Mouse (Mus musculus): ENCODE data around the gene C130073F10Rik. TPM values are rescaled to one million over a fixed set of nuclear protein-coding genes. Genes with fewer than 3 reads are reported as not detected.
"Not testable (repeated sequence)": the region's sequence is repeated elsewhere in the genome, so short reads cannot be mapped to it uniquely, and the experiment has no call there.

The C130073F10Rik gene
- not detected in 2 replicates for polyA plus RNA-seq (2012; rRNA removed)

DNA sequence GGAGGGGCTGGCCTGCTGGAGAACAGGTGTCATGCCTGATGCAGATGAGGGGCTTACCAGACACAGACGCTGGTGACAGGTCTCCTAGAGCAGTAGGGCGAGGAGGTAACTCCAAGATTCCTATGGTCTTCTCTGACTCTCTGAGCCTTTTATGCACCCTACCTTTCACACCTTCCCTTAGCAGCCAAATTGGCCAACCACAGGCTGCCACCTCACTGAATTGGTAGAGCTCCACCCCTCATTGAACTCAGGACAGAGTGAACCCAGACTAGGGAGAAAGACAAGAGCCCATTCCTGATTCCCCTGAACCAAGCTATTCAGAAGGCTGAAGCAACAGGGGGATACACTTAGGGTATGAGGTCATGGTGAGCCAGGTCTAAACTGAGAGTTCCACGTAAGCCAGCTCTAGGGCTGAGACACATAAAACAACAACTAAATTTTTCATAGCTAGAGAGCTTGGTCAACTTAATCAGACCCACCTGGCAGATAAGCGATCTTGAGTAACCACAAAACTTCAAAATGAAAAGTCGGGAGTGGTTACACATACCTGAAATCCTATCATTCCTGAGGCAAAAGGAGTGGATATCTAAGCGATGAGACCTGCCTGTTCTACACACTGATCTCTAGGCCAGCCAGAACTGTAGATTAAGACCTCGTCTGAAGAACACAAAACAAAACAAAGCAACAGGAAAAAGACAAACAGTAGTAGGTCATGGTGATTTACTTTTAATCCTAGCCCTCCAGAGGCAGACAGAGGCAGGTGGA is at the start of gene C130073F10Rik:
Gene C130073F10Rik (minus strand): TSS at position 134 of the 765 bp plus-strand sequence.
- DNase-seq (ENCODE audit: low read depth), result no peak

DNA sequence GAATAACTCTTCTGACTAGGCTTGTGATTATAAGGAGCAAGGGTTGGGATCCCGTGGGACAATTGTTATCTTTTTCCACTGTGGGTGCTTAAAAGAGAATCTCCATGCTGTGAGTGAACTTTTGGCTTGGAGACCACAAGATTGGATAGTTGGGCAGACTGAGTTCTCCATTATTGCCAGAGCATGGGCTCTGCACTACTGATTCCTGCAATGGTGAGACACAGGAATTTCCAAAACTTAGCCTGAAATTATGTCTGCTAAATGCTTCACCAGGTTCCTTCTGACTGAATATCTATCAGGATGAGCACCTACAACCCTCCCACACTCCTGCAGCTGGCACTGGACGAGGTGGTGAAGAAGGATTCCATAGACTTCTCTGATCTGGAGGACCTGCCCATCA is 46.5 kb upstream of the C130073F10Rik start, which contains the start of gene Gm12794:
Gene Gm12794 (plus strand): TSS at position 301 of the 400 bp plus-strand sequence.
- DNase-seq (ENCODE audit: low read depth), result not testable (repeated sequence)

DNA sequence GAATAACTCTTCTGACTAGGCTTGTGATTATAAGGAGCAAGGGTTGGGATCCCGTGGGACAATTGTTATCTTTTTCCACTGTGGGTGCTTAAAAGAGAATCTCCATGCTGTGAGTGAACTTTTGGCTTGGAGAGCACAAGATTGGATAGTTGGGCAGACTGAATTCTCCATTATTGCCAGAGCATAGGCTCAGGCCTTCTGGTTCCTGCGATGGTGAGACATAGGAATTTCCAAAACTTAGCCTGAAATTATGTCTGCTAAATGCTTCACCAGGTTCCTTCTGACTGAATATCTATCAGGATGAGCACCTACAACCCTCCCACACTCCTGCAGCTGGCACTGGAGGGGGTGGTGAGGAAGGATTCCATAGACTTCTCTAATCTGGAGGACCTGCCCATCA is 15.2 kb upstream of the C130073F10Rik start, which contains the start of gene Gm12800:
Gene Gm12800 (plus strand): TSS at position 301 of the 400 bp plus-strand sequence.
- DNase-seq (ENCODE audit: low read depth), result not testable (repeated sequence)

DNA sequence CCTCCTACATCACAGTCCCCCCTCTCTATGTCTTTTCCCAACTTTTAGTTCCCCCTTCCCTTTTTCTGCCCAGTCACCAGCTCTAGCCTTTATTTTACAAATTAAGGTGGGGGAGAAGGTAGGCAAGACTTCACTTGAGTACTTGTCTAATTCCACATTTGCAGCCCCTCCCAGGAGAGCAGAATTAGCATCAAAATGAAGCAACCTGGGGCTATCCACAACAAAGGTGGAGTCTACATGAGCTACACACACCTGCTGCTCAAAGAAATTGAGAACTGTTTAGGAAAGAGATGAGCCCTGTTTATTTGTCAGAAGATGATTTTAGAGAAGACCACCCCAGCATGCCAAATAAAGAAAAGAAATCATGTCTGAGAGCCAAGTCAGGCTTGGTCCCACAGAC is 4.2 kb downstream of the C130073F10Rik start:
- DNase-seq (ENCODE audit: low read depth), result no peak

DNA sequence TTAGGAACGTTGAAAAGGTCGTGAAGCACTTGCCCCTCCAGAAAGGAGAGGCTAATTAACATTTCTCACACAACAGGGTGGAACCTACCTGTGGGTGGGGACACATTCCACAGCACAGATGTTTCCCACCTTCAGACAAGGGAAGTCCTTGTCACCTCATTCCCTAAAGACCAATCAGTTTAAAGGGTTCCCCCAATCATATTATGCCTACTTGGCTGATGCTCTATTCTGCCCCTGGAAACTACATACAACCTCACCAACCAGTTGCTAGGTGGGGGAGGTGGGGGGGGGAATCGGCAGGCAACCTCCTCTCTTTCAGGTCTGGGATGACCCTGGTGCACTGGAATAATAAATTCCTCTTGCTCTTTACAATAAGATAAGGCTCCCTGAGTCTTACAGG is 9.9 kb downstream of the C130073F10Rik start:
- no peak for DNase-seq (ENCODE audit: low read depth)

DNA sequence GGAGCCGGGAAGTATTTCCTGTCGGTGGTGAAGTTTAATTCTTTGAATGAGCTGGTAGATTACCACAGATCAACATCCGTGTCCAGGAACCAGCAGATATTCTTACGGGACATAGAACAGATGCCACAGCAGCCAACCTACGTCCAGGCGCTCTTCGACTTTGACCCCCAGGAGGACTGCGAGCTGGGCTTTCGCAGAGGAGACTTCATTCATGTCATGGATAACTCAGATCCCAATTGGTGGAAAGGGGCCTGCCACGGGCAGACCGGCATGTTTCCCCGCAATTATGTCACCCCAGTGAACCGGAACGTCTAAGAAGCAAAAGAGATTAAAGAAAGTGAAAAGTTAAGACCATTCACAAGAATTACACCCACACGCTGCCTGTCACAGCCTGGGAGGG is 17.9 kb downstream of the C130073F10Rik start:
- not testable (repeated sequence) for DNase-seq (ENCODE audit: low read depth)

DNA sequence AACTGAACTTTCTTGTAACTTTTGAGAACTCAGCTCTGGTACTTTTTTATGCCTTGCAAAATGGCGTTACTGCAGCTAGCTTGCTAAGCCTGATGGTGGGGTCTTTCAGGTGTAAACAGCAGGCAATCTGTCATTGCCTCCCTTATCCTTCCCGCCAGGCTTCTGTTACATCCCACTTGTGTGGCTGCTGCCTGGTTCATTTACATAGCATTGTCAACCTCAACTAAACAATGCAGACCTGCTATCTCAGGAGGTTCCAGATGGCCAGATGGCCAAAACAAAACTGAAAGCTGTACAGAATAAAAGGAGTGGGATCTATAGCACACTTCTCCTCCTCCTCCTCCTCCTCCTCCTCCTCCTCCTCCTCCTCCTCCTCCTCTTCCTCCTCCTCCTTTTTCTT is 21.6 kb downstream of the C130073F10Rik start:
- not testable (repeated sequence) for DNase-seq (ENCODE audit: low read depth)

DNA sequence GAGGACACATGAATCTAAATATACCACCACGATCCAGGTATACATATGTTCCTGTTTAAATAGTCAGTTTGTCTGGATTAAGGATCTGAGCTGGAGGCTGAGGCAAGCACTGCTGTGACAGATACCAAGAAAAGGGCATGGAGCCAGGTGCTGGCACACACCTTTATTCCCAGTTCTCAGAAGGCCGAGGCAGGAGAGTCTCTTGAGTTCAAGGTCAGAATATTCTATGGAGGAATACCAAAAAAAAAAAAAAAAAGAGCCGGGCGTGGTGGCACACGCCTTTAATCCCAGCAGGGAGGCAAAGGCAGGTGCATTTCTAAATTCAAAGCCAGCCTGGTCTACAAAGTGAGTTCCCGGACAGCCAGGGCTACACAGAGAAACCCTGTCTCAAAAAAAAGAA is 31.3 kb downstream of the C130073F10Rik start:
- DNase-seq (ENCODE audit: low read depth), result no peak

DNA sequence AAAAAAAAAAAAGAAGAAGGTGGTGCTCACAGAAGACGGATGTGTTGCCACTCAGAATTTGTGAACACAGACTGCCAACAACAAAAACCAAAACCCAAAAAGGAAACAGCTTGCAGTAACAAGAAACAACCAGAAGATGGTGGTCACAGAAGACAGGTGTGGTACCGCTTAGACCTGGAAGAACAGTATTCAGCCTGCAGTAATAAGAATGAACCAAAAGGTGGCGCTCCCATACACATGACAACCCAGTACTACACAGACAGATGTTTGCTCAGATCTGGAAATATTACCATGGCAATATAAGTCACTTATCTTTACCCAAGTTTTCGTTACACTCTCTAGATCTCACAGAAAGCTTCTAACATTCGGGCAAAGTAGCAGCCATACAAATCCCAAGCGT is 32.7 kb downstream of the C130073F10Rik start:
- no peak for DNase-seq (ENCODE audit: low read depth)

DNA sequence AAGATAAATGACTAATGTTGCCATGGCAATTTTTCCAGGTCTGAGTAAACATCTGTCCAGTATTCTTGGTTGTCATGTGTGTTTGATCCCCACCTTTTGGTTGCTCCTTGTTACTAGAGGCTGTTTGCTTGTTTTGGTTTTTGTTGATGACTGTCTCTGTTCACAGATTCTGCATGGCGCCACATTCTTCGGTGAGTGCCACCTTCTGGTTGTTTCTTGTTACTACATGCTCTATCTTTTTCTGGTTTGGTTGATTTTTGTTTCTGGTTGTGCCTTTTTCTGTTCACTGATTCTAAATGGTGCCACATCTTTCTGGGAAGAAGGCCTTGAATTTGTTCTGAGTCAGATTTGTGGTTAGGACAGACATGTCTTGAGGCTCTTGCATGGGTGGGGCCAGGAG is 42.7 kb downstream of the C130073F10Rik start:
- no peak for DNase-seq (ENCODE audit: low read depth)

DNA sequence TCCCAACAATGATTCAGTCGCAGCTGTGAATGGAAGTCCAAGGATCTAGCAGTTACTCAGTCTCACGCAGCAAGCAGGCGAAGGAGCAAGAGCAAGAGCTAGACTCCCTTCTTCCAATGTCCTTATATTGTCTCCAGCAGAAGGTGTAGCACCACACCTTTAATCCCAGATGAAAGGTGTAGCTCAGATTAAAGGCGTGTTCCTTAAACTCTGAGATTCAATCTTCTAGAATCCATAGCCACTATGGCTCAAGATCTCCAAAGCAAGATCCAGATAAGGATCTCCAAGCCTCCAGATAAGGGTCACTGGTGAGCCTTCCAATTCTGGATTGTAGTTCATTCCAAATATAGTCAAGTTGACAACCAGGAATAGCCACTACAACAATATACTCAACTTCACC is 49.7 kb downstream of the C130073F10Rik start, which contains the start of gene B020004J07Rik:
Gene B020004J07Rik (minus strand): TSS at position 101 of the 400 bp plus-strand sequence.
- not testable (repeated sequence) for DNase-seq (ENCODE audit: low read depth)

Other genes with a start within 250 kb of the C130073F10Rik start
- gene Leprot, start 246.1 kb downstream of the C130073F10Rik start, polyA plus RNA-seq (2012; rRNA removed), result 81.5 and 83.5 TPM in 2 replicates
- 1.7 and 2.2 TPM in 2 replicates for gene Lepr, start 176.4 kb downstream of the C130073F10Rik start, polyA plus RNA-seq (2012; rRNA removed)
- not detected in 2 replicates for gene B020004J07Rik, start 49.8 kb downstream of the C130073F10Rik start, polyA plus RNA-seq (2012; rRNA removed)
- gene Gm12800, start 15.3 kb upstream of the C130073F10Rik start, polyA plus RNA-seq (2012; rRNA removed), result not detected in 2 replicates
- gene Gm12794, start 46.6 kb upstream of the C130073F10Rik start, polyA plus RNA-seq (2012; rRNA removed), result not detected in 2 replicates
- gene Gm12790, start 87.3 kb upstream of the C130073F10Rik start, polyA plus RNA-seq (2012; rRNA removed), result not detected in 2 replicates
- gene Gm12789, start 92.8 kb upstream of the C130073F10Rik start, polyA plus RNA-seq (2012; rRNA removed), result not detected in 2 replicates
- gene Pde4b, start 193.8 kb upstream of the C130073F10Rik start, polyA plus RNA-seq (2012; rRNA removed), result 5.6 and 8.3 TPM in 2 replicates

Data from gonadal fat pad, adult 2 months (tissue).